Mouse (Mus musculus): ENCODE data around the gene Bcar3. TPM values are rescaled to one million over a fixed set of nuclear protein-coding genes. Genes with fewer than 3 reads are reported as not detected.
"Not testable (repeated sequence)": the region's sequence is repeated elsewhere in the genome, so short reads cannot be mapped to it uniquely, and the experiment has no call there.

Gene Bcar3
- 40.0 and 55.1 TPM in 2 replicates for total RNA-seq (2021)
- long read RNA-seq, transcript Bcar3-201 (12 exons, 3,311 nt): major isoform, 50 of 98 reads
- long read RNA-seq, partial matches to known transcripts: 29 of 98 reads
- long read RNA-seq, other reads (novel, unspliced or antisense): 19 of 98 reads

- peak; percentile 89 for DNase-seq
Observed at GRCm38 (mm10) chr3:122293954-122294850, at the start of gene Bcar3. Gene Bcar3, plus strand, starts transcription at chr3:122294136.

- no peak for DNase-seq
Observed at GRCm38 (mm10) chr3:122244759-122245158, 49.2 kb upstream of the Bcar3 start.

- peak; percentile 93 for DNase-seq
Observed at GRCm38 (mm10) chr3:122245215-122245877, 48.6 kb upstream of the Bcar3 start, which contains the start of gene Gclm. Gene Gclm, plus strand, starts transcription at chr3:122245557.

GRCm38 (mm10) chr3:122245878-122246332 lies 48.0 kb upstream of the Bcar3 start:
- peak; percentile 61 for DNase-seq

- DNase-seq: no peak
Observed at GRCm38 (mm10) chr3:122246406-122246805, 47.5 kb upstream of the Bcar3 start.

DNA sequence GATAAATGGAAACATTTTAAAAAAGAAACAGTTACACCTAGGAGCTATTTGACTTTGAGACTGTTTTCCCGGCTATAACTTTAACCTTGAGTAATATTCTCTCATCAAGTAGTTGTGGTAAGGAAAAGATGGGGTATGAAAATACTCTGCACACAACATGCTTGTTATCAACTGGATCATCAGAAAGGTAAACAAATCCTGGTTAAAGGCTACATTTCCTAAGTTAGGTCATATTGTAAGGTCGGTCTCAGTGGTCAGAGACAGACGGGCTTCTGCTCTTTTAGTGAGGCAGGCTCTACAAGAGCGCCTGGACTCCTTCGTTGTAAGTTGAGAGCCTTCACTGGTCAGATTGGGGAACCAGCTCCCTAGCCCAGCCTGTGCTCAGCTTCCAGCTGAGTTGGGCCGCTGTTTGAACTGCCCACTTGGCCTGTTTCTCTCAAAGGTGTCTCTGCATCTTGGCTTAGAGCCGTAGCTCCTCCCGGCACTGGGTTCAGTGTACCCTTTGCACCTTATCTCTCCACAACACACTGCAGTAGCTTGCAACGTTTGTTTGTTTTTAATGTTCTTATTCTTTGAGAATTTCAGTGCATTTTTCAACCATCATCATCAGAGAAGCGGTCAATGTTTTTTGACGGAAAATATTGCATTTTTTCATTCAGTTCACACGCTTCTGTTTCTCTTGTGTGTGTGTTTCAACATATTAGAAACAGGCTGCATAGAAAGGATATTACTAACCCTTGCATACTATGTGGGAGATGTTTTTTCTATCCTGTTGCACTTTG lies 46.8 kb upstream of the Bcar3 start:
- DNase-seq: no peak

DNA sequence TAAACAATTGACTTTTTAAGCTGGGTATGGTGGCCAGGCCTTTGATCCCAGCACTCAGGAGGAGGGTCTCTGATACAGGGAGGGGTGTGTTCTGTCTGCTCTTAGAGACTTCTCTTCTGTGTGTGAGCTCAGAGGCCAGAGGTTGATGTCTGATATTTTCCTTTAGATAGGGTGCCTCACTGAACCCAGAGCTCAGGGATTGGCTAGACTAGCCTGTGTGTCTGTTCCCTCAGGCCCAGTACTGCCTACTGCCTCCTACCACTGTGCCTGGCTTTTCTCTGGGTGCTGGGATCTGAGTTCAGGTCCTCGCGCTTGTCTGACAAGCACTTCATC lies 46.2 kb upstream of the Bcar3 start:
- DNase-seq: no peak

GRCm38 (mm10) chr3:122252466-122253253 lies 41.3 kb upstream of the Bcar3 start:
- no peak for DNase-seq

DNA sequence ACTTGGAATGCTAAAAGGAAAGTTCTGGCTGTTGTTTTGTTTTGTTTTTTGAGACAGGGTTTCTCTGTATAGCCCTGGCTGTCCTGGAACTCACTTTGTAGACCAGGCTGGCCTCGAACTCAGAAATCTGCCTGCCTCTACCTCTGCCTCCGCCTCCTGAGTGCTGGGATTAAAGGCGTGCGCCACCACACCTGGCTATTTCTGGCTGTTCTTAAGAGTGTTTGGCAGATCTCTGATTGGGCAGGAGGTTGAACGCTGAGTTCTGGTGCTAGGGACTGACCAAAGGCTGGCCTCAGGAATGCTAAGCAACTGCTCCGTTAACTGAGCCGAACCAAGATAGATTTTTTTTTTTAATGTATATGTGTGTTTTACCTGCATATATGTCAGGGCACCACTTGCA lies 39.9 kb upstream of the Bcar3 start:
- not testable (repeated sequence) for DNase-seq

DNA sequence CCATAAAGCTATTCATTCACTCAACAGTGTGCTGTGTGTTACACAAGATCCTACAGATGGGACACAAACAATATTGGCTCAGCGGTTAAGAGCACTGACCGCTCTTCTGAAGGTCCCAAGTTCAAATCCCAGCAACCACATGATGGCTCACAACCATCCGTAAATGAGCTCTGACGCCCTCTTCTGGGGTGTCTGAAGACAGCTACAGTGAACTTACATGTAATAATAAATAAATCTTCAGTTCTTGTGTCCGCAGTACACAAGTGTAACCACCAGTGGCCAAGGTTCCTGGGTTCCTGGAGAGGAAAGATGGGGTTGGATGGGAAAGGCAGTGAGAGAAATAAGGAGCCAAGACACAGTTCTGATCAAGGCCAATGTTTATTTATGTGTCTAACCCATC lies 23.9 kb upstream of the Bcar3 start:
- no peak for DNase-seq

DNA sequence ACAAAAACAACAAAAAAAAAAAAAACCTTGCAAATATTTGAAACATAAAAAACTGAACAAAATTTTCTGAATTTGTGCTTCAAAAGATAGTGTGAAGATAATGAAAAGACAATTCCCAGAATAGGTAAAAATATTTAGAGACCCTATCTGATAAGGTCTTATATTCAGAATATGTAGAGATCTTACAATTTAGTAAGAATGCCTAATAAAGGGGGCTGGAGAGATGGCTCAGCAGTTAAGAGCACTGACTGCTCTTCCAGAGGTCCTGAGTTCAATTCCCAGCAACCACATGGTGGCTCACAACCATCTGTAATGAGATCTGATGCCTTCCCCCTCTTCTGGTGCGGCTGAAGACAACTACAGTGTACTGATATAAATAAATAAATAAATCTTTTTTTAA lies 21.4 kb upstream of the Bcar3 start:
- not testable (repeated sequence) for DNase-seq

GRCm38 (mm10) chr3:122273407-122274240 lies 20.3 kb upstream of the Bcar3 start:
- DNase-seq: no peak

GRCm38 (mm10) chr3:122274241-122275024 lies 19.5 kb upstream of the Bcar3 start, which contains the start of gene Dnttip2:
Gene Dnttip2, plus strand, starts transcription at chr3:122274388.
- peak; percentile 93 for DNase-seq

- DNase-seq: no peak
Observed at GRCm38 (mm10) chr3:122275111-122275510, 18.8 kb upstream of the Bcar3 start.

DNA sequence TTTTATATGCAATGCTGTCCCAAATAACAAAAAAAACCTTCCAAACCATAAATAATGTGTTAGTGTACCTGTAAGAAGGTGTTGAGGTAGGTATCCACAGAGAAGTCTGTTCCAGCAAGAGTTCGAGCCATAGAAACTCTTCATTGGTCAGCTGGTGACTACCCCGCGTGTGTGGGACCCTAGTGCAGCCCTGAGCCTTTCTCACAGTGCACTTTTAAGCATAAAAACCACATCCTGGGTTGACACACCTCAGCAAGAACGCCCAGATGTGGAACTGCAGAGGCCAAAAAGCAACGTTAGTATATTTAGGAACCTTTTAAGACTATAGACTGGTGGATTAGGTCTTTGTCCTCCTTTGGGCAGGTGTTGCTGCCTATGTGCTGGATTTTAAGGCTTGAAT lies 6.7 kb upstream of the Bcar3 start:
- DNase-seq: no peak

GRCm38 (mm10) chr3:122288613-122289195 lies 5.2 kb upstream of the Bcar3 start:
- no peak for DNase-seq

- not testable (repeated sequence) for DNase-seq
Observed at GRCm38 (mm10) chr3:122289344-122289743, 4.6 kb upstream of the Bcar3 start.

DNA sequence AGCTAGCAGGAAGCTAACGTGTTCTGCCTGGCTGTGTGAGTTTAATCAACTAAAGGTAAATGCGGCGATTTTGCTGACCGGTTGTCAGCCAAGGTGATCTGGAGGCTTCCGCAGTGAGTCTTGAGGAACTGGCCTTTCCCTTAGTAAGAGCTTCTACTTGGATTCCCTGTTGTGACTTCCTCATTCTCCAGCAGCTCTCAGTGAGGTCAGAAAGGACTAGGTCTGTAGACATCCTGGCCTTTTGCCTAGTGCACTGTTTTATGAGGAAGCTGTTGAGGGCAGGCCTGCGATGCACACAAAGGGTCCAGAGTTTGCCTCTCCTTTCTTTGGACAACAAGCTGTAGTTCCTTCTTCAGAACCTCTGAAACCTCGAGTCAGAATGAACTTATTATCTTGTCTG lies 3.2 kb upstream of the Bcar3 start:
- DNase-seq: no peak

DNA sequence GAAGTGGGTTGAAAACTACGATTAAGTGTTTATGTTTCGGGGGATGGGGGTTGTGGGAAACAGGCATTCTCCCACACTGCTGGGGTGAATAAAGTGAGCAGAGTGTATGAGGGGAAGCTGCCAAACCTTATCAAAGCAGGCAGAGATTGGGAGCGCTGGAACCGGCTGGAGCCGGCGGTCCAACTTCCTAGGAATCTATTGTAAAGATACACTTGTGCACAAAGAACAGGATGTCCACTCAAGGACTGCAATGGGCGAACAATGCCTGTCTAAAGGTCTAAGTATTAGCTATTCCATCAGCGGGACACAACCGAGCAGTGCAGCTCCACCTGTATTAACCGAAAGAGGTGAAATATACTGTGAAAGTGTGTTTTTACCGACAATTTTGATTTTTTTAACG lies 2.1 kb upstream of the Bcar3 start:
- no peak for DNase-seq

All from adrenal gland, postnatal 25 days (tissue).